In the genomic region with DNA sequence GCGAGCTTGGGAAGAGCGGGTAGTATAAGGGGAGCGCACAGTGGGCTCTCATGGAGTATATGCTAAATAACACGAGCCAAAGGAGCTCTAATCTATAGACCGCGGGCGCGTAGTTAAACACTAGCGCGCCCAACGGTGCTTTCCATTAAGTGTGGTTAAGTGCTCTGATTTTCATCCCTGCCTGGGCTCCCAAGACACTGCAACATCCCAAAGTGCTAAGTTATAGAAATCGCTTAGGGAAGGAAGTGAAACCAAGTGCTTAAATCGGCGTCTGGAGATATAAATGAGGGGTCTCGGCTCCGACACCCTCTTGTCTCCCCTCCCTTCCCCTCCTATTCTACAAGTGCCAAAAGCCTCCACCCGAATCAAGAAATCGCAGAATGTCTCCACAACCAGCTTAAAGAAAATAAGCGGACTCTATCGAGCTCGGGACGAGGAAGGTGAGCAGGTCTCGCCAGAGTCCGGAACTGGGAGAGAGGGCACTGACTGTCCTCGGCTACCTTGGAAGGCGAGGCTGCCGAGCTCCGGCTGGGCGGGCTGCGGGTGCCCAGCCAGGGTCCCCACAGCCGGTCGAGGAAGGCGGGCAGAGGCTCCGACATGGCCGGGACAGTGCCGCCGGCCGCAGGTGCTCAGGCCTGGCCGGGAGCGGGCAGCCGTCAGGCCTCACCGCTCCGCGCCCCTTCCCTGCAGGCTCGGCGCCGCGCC, we compare ENCODE assay signal across 8 mouse cellular contexts. TPM values are rescaled to one million over a fixed set of nuclear protein-coding genes. Genes with fewer than 3 reads are reported as not detected.
DNase-seq lines count a peak whose midpoint lies in the region; ATAC-seq and TF ChIP-seq lines count a peak whose summit lies in the region.

No protein-coding gene starts in this region.

- intact Hi-C loops in gastrocnemius, adult 2 months (cut with DNase I) = loop anchor here (2.0 to 5.0 kb wide), 2 partner anchors 39 to 537 kb away; partner anchors contain the start of genes 4930507D05Rik and Supv3l1
- intact Hi-C loops in gastrocnemius, postnatal 36 days (cut with DNase I) = no loop called here

- TF ChIP-seq CTCF in gastrocnemius, adult 2 months (IDR thresholded peaks at IDR 0.05) = no peak

- H3K9me3 ChIP-seq in forebrain, embryonic 13.5 days (replicated peaks) = no peaks in the 10 kb centered on the region
- H3K9me3 ChIP-seq in limb, embryonic 13.5 days = no peaks in the 10 kb centered on the region
- H3K9me3 ChIP-seq in midbrain, embryonic 16.5 days (replicated peaks; ENCODE audit: control insufficient read depth, low read length, poor library complexity, severe bottlenecking) = no peaks in the 10 kb centered on the region

- H3K36me3 ChIP-seq in forebrain, embryonic 13.5 days (ENCODE audit: poor library complexity, severe bottlenecking) = no peaks in the 10 kb centered on the region
- no peaks in the 10 kb centered on the region for H3K36me3 ChIP-seq in limb, embryonic 13.5 days
- no peaks in the 10 kb centered on the region for H3K36me3 ChIP-seq in midbrain, embryonic 16.5 days (ENCODE audit: control insufficient read depth, insufficient read depth, low read length)

- WGBS in forebrain, embryonic 13.5 days = under 1% methylated on average over 39 of the region's 48 CpGs
- WGBS in limb, embryonic 13.5 days = under 1% methylated on average over 47 of the region's 48 CpGs
- WGBS in midbrain, embryonic 16.5 days = under 1% methylated on average over 47 of the region's 48 CpGs

- DNase-seq in gastrocnemius, adult 2 months = no peak
- no peak for DNase-seq in gastrocnemius, postnatal 36 days
- peak; percentile 60 for DNase-seq in urinary bladder, postnatal 14 days (ENCODE audit: low spot score)
- DNase-seq in urinary bladder, adult 2 months (ENCODE audit: low spot score) = no peak
- DNase-seq in urinary bladder, postnatal 4 days (ENCODE audit: low spot score in 2 of 2) = no peak

- peak overlapping the region; percentile 95 for H3K9ac ChIP-seq in forebrain, embryonic 13.5 days
- H3K9ac ChIP-seq in limb, embryonic 13.5 days = peak overlapping the region; percentile 91
- H3K9ac ChIP-seq in midbrain, embryonic 16.5 days (ENCODE audit: low read depth, low read length) = peak overlapping the region; percentile 85

- peak; percentile 84 for ATAC-seq in forebrain, embryonic 13.5 days
- ATAC-seq in limb, embryonic 13.5 days (ENCODE audit: low FRiP score, low read depth) = peak; percentile 80
- peak; percentile 88 for ATAC-seq in midbrain, embryonic 16.5 days

- peak overlapping the region; percentile 99 for H3K4me3 ChIP-seq in gastrocnemius, adult 2 months
- H3K4me3 ChIP-seq in forebrain, embryonic 13.5 days = peak overlapping the region; percentile 97
- peak overlapping the region; percentile 96 for H3K4me3 ChIP-seq in limb, embryonic 13.5 days
- peak overlapping the region; percentile 89 for H3K4me3 ChIP-seq in midbrain, embryonic 16.5 days (ENCODE audit: low read depth, low read length)

- peak overlapping the region; percentile 97 for H3K27ac ChIP-seq in gastrocnemius, adult 2 months
- H3K27ac ChIP-seq in forebrain, embryonic 13.5 days = peak overlapping the region; percentile 75
- peak overlapping the region; percentile 33; the same call in 1 of the 2 replicates for H3K27ac ChIP-seq in limb, embryonic 13.5 days
- peak overlapping the region; percentile 77 for H3K27ac ChIP-seq in midbrain, embryonic 16.5 days (ENCODE audit: low read length)

- peak overlapping the region; percentile 75 for H3K4me2 ChIP-seq in forebrain, embryonic 13.5 days
- peak overlapping the region; percentile 84 for H3K4me2 ChIP-seq in limb, embryonic 13.5 days (replicated peaks)
- H3K4me2 ChIP-seq in midbrain, embryonic 16.5 days (ENCODE audit: low read length) = peak overlapping the region; percentile 75

- peaks cover 21% of the 10 kb centered on the region for H3K4me1 ChIP-seq in forebrain, embryonic 13.5 days
- H3K4me1 ChIP-seq in limb, embryonic 13.5 days = peaks cover 15% of the 10 kb centered on the region
- peaks cover 10% of the 10 kb centered on the region for H3K4me1 ChIP-seq in midbrain, embryonic 16.5 days (ENCODE audit: control insufficient read depth, insufficient read depth, low read length)

- no peaks in the 10 kb centered on the region for H3K27me3 ChIP-seq in forebrain, embryonic 13.5 days
- H3K27me3 ChIP-seq in limb, embryonic 13.5 days = no peaks in the 10 kb centered on the region
- no peaks in the 10 kb centered on the region for H3K27me3 ChIP-seq in midbrain, embryonic 16.5 days (ENCODE audit: control insufficient read depth, insufficient read depth, low read depth, low read length)

RNA-seq across cellular contexts. Expression of gene Vps26a, which starts 0.6 kb away (rescaled TPM):
- total RNA-seq in gastrocnemius, adult 2 months (2021) = 10 to 100 TPM; 30.1 to 30.4 TPM
- total RNA-seq in gastrocnemius, postnatal 36 days (2021) = 10 to 100 TPM; 24.3 to 29.0 TPM
- polyA plus RNA-seq in urinary bladder, adult 2 months (2012; rRNA removed) = 49.9 and 50.6 TPM in 2 replicates
- 83.0 and 86.0 TPM in 2 replicates for polyA plus RNA-seq in forebrain, embryonic 13.5 days (2015; fragmentation: Nextera tagmentation; extraction: Ambion mirVana)
- 72.5 and 74.9 TPM in 2 replicates for polyA plus RNA-seq in limb, embryonic 13.5 days (2015; fragmentation: Nextera tagmentation; extraction: Ambion mirVana)
- 55.9 and 59.0 TPM in 2 replicates for polyA plus RNA-seq in midbrain, embryonic 16.5 days (2015; fragmentation: Nextera tagmentation; extraction: Ambion mirVana)

RNA-seq across cellular contexts. Expression of gene Supv3l1, which starts 36.5 kb away (rescaled TPM):
- total RNA-seq in gastrocnemius, adult 2 months (2021) = 10 to 100 TPM; 14.5 to 21.4 TPM
- 10 to 100 TPM; 17.1 to 19.7 TPM for total RNA-seq in gastrocnemius, postnatal 36 days (2021)
- polyA plus RNA-seq in urinary bladder, adult 2 months (2012; rRNA removed) = 20.0 and 21.3 TPM in 2 replicates
- polyA plus RNA-seq in forebrain, embryonic 13.5 days (2015; fragmentation: Nextera tagmentation; extraction: Ambion mirVana) = 24.2 and 25.5 TPM in 2 replicates
- 25.4 and 25.6 TPM in 2 replicates for polyA plus RNA-seq in limb, embryonic 13.5 days (2015; fragmentation: Nextera tagmentation; extraction: Ambion mirVana)
- 18.6 and 19.4 TPM in 2 replicates for polyA plus RNA-seq in midbrain, embryonic 16.5 days (2015; fragmentation: Nextera tagmentation; extraction: Ambion mirVana)

RNA-seq across cellular contexts. Expression of gene 4930507D05Rik, which starts 36.7 kb away (rescaled TPM):
- total RNA-seq in gastrocnemius, adult 2 months (2021) = under 1 TPM; 0.11 to 0.13 TPM
- not detected for total RNA-seq in gastrocnemius, postnatal 36 days (2021)
- polyA plus RNA-seq in urinary bladder, adult 2 months (2012; rRNA removed) = 0.06 and 0.08 TPM in 2 replicates
- polyA plus RNA-seq in forebrain, embryonic 13.5 days (2015; fragmentation: Nextera tagmentation; extraction: Ambion mirVana) = 0.70 and 0.94 TPM in 2 replicates
- polyA plus RNA-seq in limb, embryonic 13.5 days (2015; fragmentation: Nextera tagmentation; extraction: Ambion mirVana) = 0.39 and 0.42 TPM in 2 replicates
- polyA plus RNA-seq in midbrain, embryonic 16.5 days (2015; fragmentation: Nextera tagmentation; extraction: Ambion mirVana) = 1.2 and 1.4 TPM in 2 replicates

RNA-seq across cellular contexts. Expression of gene Srgn, which starts 41.2 kb away (rescaled TPM):
- 10 to 100 TPM; 12.9 to 19.7 TPM for total RNA-seq in gastrocnemius, adult 2 months (2021)
- total RNA-seq in gastrocnemius, postnatal 36 days (2021) = 10 to 100 TPM; 12.2 to 14.1 TPM
- polyA plus RNA-seq in urinary bladder, adult 2 months (2012; rRNA removed) = 20.3 and 24.9 TPM in 2 replicates
- 5.9 and 6.0 TPM in 2 replicates for polyA plus RNA-seq in forebrain, embryonic 13.5 days (2015; fragmentation: Nextera tagmentation; extraction: Ambion mirVana)
- 10.0 and 11.9 TPM in 2 replicates for polyA plus RNA-seq in limb, embryonic 13.5 days (2015; fragmentation: Nextera tagmentation; extraction: Ambion mirVana)
- polyA plus RNA-seq in midbrain, embryonic 16.5 days (2015; fragmentation: Nextera tagmentation; extraction: Ambion mirVana) = 9.4 and 9.6 TPM in 2 replicates

Comparison
In these comparisons a context has a peak if more than half of its experiments do, and no peak if none do; other contexts are left out.
1. H3K27ac ChIP-seq: peak in every context shown above with its lines; median percentile 97 in gastrocnemius, adult 2 months; 77 in midbrain, embryonic 16.5 days; 75 in forebrain, embryonic 13.5 days; 33 in limb, embryonic 13.5 days.